Mouse (Mus musculus): ENCODE measurements around the gene Dusp3. TPM values are rescaled to one million over a fixed set of nuclear protein-coding genes. Genes with fewer than 3 reads are reported as not detected.

Gene Dusp3
- polyA plus RNA-seq, 1 experiment from 2014 or later: 78.2 TPM

DNA sequence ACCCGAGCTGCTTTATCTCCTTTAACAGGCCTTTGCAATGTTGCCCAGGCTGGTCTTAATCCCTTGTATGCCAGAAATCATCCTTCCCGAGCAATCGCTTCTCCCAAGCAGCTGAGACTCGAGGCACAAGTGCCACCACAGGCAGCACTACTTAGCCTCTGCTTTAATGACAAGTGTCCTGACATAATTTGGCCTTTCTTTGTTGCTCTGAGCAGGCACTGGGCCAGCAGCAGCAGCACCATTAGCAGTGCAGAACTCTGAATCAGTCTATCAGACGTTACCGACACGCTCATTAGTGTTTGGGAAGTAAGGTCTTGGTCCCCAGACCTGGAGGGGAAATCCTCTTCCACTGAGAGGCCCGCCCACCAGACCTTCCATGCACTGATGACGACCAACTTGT, 32.9 kb upstream of the Dusp3 start:
- TF ChIP-seq CTCF (IDR thresholded peaks at IDR 0.05): no peak
- no peak for TF ChIP-seq EP300 (IDR thresholded peaks at IDR 0.05)
- no peak for ATAC-seq
- no peak overlapping the region for H3K27ac ChIP-seq (ENCODE audit: low read length)
- no peak overlapping the region for H3K4me2 ChIP-seq (replicated peaks; ENCODE audit: low read depth, low read length)
- no peaks in the 10 kb centered on the region for H3K9me3 ChIP-seq (ENCODE audit: low read length)
- no peaks in the 10 kb centered on the region for H3K4me1 ChIP-seq (ENCODE audit: insufficient read depth, low read depth, low read length)
- 74% methylated on average over 9 of the region's 9 CpGs for WGBS
- no peaks in the 10 kb centered on the region for H3K36me3 ChIP-seq (ENCODE audit: insufficient read depth, low read length)
- DNase-seq (ENCODE audit: low spot score): no peak
- H3K9ac ChIP-seq (replicated peaks; ENCODE audit: low read depth): no peak overlapping the region
- no peak overlapping the region for H3K4me3 ChIP-seq (ENCODE audit: low read depth, low read length)
- no peaks in the 10 kb centered on the region for H3K27me3 ChIP-seq (replicated peaks; ENCODE audit: insufficient read depth, low read length)

DNA sequence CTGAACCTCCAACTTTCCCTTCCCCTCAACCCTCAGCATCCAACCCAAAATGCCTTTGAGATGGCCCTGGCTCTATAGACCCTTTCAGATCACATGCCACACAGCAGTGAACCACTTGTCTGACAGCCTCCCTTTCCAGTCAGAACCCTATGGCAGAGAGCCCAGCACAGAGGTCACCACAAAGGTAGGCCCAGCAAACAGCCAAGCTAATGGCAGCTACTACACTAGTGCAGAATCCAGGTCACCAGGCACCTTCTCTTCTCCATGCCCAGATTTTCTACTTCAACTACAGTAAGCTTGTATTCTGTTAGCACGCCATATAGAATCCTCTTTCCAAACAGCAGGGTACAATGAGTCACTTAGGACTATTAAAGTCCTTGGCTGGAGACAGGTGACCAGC, 29.3 kb upstream of the Dusp3 start:
- Histone ChIP-seq H3K27me3 (replicated peaks; ENCODE audit: insufficient read depth, low read length) (no peaks in the 10 kb centered on the region), H3K4me3 (ENCODE audit: low read depth, low read length) (no peak overlapping the region), H3K36me3 (ENCODE audit: insufficient read depth, low read length) (no peaks in the 10 kb centered on the region), H3K27ac (ENCODE audit: low read length) (no peak overlapping the region), H3K4me1 (ENCODE audit: insufficient read depth, low read depth, low read length) (no peaks in the 10 kb centered on the region), H3K4me2 (replicated peaks; ENCODE audit: low read depth, low read length) (no peak overlapping the region), H3K9ac (replicated peaks; ENCODE audit: low read depth) (no peak overlapping the region), H3K9me3 (ENCODE audit: low read length) (no peaks in the 10 kb centered on the region)
- WGBS: 85% methylated on average over 1 of the region's 1 CpGs
- DNase-seq (ENCODE audit: low spot score) (no peak), ATAC-seq (no peak)
- TF ChIP-seq EP300 (IDR thresholded peaks at IDR 0.05) (no peak), CTCF (IDR thresholded peaks at IDR 0.05) (no peak)

DNA sequence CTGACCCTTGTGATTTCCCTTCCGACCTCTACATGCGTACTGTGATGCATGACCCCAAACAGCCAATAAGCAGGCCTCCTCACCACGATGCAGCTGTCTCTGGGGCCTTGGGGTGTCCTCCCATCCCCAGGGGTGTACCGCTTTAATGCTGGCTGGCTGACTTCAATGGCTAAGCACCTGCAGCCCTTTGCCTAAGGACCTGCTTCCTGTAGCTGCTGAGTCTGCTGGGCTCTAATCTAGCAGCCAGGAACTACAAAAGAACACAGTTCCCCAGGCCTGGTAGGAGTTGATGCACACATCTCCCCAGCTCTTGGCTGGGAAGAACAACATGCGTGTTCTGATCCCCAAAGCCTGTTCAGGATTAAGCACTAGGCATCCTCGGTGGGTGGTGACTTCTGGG, 28.7 kb upstream of the Dusp3 start:
- TF ChIP-seq CTCF (IDR thresholded peaks at IDR 0.05) (no peak), EP300 (IDR thresholded peaks at IDR 0.05) (no peak)
- DNase-seq (ENCODE audit: low spot score) (no peak), ATAC-seq (no peak)
- Histone ChIP-seq H3K27ac (ENCODE audit: low read length) (no peak overlapping the region), H3K4me1 (ENCODE audit: insufficient read depth, low read depth, low read length) (no peaks in the 10 kb centered on the region), H3K36me3 (ENCODE audit: insufficient read depth, low read length) (no peaks in the 10 kb centered on the region), H3K9me3 (ENCODE audit: low read length) (no peaks in the 10 kb centered on the region), H3K4me3 (ENCODE audit: low read depth, low read length) (no peak overlapping the region), H3K9ac (replicated peaks; ENCODE audit: low read depth) (no peak overlapping the region), H3K27me3 (replicated peaks; ENCODE audit: insufficient read depth, low read length) (no peaks in the 10 kb centered on the region), H3K4me2 (replicated peaks; ENCODE audit: low read depth, low read length) (no peak overlapping the region)
- 72% methylated on average over 6 of the region's 6 CpGs for WGBS

DNA sequence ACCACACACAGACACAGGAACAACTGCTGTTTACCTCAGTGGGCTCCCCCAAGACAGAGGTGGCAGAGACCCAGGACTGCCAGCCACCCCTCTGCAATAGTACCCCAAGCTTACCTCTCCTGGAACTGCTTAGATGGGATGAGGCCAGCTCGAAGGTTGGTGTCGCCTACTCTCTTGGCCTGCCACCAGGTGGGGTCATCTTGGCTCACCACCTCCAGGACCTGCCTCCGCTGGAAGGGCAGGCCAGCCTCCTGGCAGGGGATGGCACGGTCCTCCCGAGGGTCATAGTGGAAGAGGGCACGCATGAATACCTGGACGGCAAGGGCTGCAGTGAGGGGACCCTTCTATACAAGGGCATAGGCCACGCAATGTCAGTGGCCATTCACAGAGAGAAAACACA, 26.4 kb upstream of the Dusp3 start:
- Histone ChIP-seq H3K4me1 (ENCODE audit: insufficient read depth, low read depth, low read length) (no peaks in the 10 kb centered on the region), H3K4me3 (ENCODE audit: low read depth, low read length) (no peak overlapping the region), H3K27me3 (replicated peaks; ENCODE audit: insufficient read depth, low read length) (no peaks in the 10 kb centered on the region), H3K36me3 (ENCODE audit: insufficient read depth, low read length) (no peaks in the 10 kb centered on the region), H3K27ac (ENCODE audit: low read length) (no peak overlapping the region), H3K9me3 (ENCODE audit: low read length) (no peaks in the 10 kb centered on the region), H3K9ac (replicated peaks; ENCODE audit: low read depth) (no peak overlapping the region), H3K4me2 (replicated peaks; ENCODE audit: low read depth, low read length) (no peak overlapping the region)
- ATAC-seq (no peak), DNase-seq (ENCODE audit: low spot score) (no peak)
- no peak for TF ChIP-seq EP300 (IDR thresholded peaks at IDR 0.05)
- 0 out of 2 replicates have a peak, but pooled peaks have one; percentile 8 for TF ChIP-seq CTCF (IDR thresholded peaks at IDR 0.05)
- WGBS: 79% methylated on average over 8 of the region's 8 CpGs

DNA sequence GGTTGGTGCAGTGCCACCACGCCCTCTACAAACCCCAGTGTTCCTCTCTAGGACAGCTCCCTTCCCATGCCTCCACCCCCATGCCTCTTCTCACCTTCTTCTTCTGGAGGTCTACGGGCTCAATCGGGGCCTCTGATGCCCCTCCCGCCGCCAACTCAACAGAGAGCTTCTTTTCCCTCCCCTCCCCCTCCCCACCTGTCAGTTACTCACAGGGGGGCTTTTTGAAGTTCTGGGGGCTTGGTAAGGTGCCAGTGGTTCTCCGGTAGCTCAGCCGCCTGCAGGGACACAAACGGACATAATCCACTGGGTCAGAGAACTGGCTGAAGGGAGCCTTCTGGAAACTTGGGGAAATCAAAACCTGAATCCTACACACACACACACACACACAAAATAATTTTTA, 24.7 kb upstream of the Dusp3 start:
- Histone ChIP-seq H3K27me3 (replicated peaks; ENCODE audit: insufficient read depth, low read length) (no peaks in the 10 kb centered on the region), H3K9ac (replicated peaks; ENCODE audit: low read depth) (no peak overlapping the region), H3K4me3 (ENCODE audit: low read depth, low read length) (no peak overlapping the region), H3K4me2 (replicated peaks; ENCODE audit: low read depth, low read length) (no peak overlapping the region), H3K36me3 (ENCODE audit: insufficient read depth, low read length) (no peaks in the 10 kb centered on the region), H3K4me1 (ENCODE audit: insufficient read depth, low read depth, low read length) (no peaks in the 10 kb centered on the region), H3K9me3 (ENCODE audit: low read length) (no peaks in the 10 kb centered on the region), H3K27ac (ENCODE audit: low read length) (no peak overlapping the region)
- TF ChIP-seq CTCF (IDR thresholded peaks at IDR 0.05) (no peak), EP300 (IDR thresholded peaks at IDR 0.05) (no peak)
- DNase-seq (ENCODE audit: low spot score) (no peak), ATAC-seq (no peak)
- 80% methylated on average over 8 of the region's 8 CpGs for WGBS

DNA sequence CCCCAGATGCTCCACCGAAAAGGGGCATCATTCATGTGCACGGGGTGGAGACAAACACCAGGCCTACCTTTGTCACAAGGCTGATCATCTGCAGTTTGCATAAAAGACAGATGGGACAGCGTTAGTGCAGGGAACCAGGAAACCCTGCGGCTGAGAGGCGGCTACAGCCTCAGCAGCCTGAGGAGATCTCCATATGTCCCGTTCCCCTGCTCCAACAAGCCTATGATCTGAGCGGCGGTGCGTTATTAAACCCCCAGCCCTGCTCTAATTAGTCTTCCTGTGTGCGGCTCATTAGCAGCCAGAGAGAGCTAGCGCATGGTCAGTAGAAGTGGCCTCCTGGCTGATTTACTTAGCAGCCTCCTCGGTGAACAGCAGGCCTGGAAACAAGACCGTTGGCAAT, 23.3 kb upstream of the Dusp3 start:
- Histone ChIP-seq H3K27ac (ENCODE audit: low read length) (no peak overlapping the region), H3K9me3 (ENCODE audit: low read length) (no peaks in the 10 kb centered on the region), H3K36me3 (ENCODE audit: insufficient read depth, low read length) (no peaks in the 10 kb centered on the region), H3K9ac (replicated peaks; ENCODE audit: low read depth) (no peak overlapping the region), H3K4me1 (ENCODE audit: insufficient read depth, low read depth, low read length) (no peaks in the 10 kb centered on the region), H3K27me3 (replicated peaks; ENCODE audit: insufficient read depth, low read length) (no peaks in the 10 kb centered on the region), H3K4me2 (replicated peaks; ENCODE audit: low read depth, low read length) (no peak overlapping the region), H3K4me3 (ENCODE audit: low read depth, low read length) (no peak overlapping the region)
- TF ChIP-seq CTCF (IDR thresholded peaks at IDR 0.05): no peak
- TF ChIP-seq EP300 (IDR thresholded peaks at IDR 0.05): no peak
- DNase-seq (ENCODE audit: low spot score) (no peak), ATAC-seq (no peak)
- 83% methylated on average over 13 of the region's 13 CpGs for WGBS

DNA sequence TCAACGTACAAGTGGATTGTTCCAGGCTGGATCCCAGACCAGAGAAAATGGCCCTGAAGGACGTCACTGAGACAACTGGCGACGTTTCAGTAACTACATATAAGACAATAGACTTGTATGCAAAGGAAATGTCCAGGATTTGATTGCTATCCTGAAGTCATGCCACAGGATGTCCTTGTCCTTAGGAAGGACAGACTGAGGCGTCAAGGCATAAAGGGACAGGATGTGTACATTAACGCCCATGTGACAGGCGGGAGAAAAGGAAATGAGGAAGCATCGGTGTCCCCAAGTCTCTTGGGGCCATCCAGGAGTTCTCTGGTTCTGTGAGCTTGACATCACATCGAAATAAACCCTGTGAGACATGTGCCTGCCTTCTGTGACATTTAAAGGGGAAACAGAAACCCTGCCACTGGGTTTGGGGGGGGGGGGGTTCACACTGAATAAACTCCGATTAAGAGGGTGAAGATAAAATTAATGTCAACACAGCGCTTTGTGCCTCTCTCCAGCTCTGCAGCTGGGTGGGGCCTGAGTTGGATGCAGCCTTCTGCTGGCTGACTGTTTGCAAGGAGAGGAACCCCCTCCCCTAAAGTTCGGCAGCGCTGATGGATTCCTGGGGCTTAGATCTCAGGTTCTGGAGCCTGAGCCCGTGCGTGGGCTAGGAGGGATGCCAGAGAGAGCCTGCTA, 22.3 kb upstream of the Dusp3 start:
- H3K4me1 ChIP-seq (ENCODE audit: insufficient read depth, low read depth, low read length): no peaks in the 10 kb centered on the region
- DNase-seq (ENCODE audit: low spot score) (peak; percentile 77), ATAC-seq (peak; percentile 90)
- peak; percentile 99 for TF ChIP-seq EP300 (IDR thresholded peaks at IDR 0.05)
- TF ChIP-seq CTCF (IDR thresholded peaks at IDR 0.05): no peak
- no peaks in the 10 kb centered on the region for H3K36me3 ChIP-seq (ENCODE audit: insufficient read depth, low read length)
- no peaks in the 10 kb centered on the region for H3K9me3 ChIP-seq (ENCODE audit: low read length)
- H3K27ac ChIP-seq (ENCODE audit: low read length): no peak overlapping the region
- H3K4me2 ChIP-seq (replicated peaks; ENCODE audit: low read depth, low read length): no peak overlapping the region
- no peaks in the 10 kb centered on the region for H3K27me3 ChIP-seq (replicated peaks; ENCODE audit: insufficient read depth, low read length)
- no peak overlapping the region for H3K9ac ChIP-seq (replicated peaks; ENCODE audit: low read depth)
- 56% methylated on average over 15 of the region's 15 CpGs for WGBS
- no peak overlapping the region for H3K4me3 ChIP-seq (ENCODE audit: low read depth, low read length)
